Mouse (Mus musculus): ENCODE data around the gene Nmd3.

The Nmd3 gene

GRCm38 (mm10) chr3:69763630-69764565 is 42.1 kb downstream of the Nmd3 start:
- DNase-seq, result no peak

GRCm38 (mm10) chr3:69765206-69765605 is 43.4 kb downstream of the Nmd3 start:
- no peak for DNase-seq

- DNase-seq, result no peak
Measured at GRCm38 (mm10) chr3:69769150-69769549, 47.4 kb downstream of the Nmd3 start.

- DNase-seq, result no peak
Measured at GRCm38 (mm10) chr3:69773356-69773755, 51.6 kb downstream of the Nmd3 start.

GRCm38 (mm10) chr3:69779246-69779796 is 57.5 kb downstream of the Nmd3 start:
- DNase-seq, result no peak

- DNase-seq, result no peak
Measured at GRCm38 (mm10) chr3:69792823-69793417, 71.1 kb downstream of the Nmd3 start.

GRCm38 (mm10) chr3:69797533-69797932 is 75.7 kb downstream of the Nmd3 start:
- no peak for DNase-seq

- no peak for DNase-seq
Measured at GRCm38 (mm10) chr3:69797969-69798368, 76.2 kb downstream of the Nmd3 start.

- DNase-seq, result no peak
Measured at GRCm38 (mm10) chr3:69799096-69799495, 77.3 kb downstream of the Nmd3 start.

- no peak for DNase-seq
Measured at GRCm38 (mm10) chr3:69800829-69801384, 79.1 kb downstream of the Nmd3 start.

- DNase-seq, result no peak
Measured at GRCm38 (mm10) chr3:69803137-69803536, 81.4 kb downstream of the Nmd3 start.
